Mouse (Mus musculus) embryonic facial prominence, embryonic 15.5 days (tissue): ENCODE results near the gene Etl4. TPM values are rescaled to one million over a fixed set of nuclear protein-coding genes. Genes with fewer than 3 reads are reported as not detected.

ENCODE experiments used
- microRNA-seq: library from miRNA; unstranded; fragments of <30 nt; microRNA quantifications from one replicate; pipeline ENCODE4, GENCODE M21; 2016; ENCODE audit warnings: borderline number of aligned reads
- polyA plus RNA-seq: library from polyadenylated mRNA; unstranded; fragments of >200 nt; fragmentation: Nextera tagmentation; extraction: Ambion mirVana; gene quantifications from 2 replicates; pipeline ENCODE4 v1.2.1, GENCODE M21; 2015

The Etl4 gene
- polyA plus RNA-seq, 1 experiment from 2014 or later, result 39.0 TPM

Small RNA genes within 50 kb of the gene (microRNA-seq; reads per million reads assigned to microRNA genes)
- not detected for gene Gm44457
